Mouse (Mus musculus) cerebellum, adult 2 months (tissue): ENCODE results near the gene Vmn1r178.
"Not testable (repeated sequence)": the region's sequence is repeated elsewhere in the genome, so short reads cannot be mapped to it uniquely, and the experiment has no call there.

Source experiments
- CTCF ChIP-seq: fragments of 200-500 bp; IDR thresholded peaks from 2 replicates; pipeline ENCODE4 v1.5.1; 2011; ENCODE audit warnings: low read depth, mild to moderate bottlenecking, control low read depth, low read length, moderate library complexity, borderline replicate concordance; ENCODE audit not compliant: insufficient read depth
- POLR2A ChIP-seq: fragments of 200-500 bp; IDR thresholded peaks from 2 replicates; pipeline ENCODE4 v1.6.1; 2011; ENCODE audit warnings: low read length, control low read depth, borderline replicate concordance; ENCODE audit not compliant: insufficient read depth

GRCm38 (mm10) chr7:23866349-23866748 lies 25.5 kb upstream of the Vmn1r178 start, which contains the start of gene Vmn1r177:
- not testable (repeated sequence) for TF ChIP-seq CTCF, POLR2A
